Mouse (Mus musculus): ENCODE data around the gene Carmil1.

Carmil1 gene

DNA sequence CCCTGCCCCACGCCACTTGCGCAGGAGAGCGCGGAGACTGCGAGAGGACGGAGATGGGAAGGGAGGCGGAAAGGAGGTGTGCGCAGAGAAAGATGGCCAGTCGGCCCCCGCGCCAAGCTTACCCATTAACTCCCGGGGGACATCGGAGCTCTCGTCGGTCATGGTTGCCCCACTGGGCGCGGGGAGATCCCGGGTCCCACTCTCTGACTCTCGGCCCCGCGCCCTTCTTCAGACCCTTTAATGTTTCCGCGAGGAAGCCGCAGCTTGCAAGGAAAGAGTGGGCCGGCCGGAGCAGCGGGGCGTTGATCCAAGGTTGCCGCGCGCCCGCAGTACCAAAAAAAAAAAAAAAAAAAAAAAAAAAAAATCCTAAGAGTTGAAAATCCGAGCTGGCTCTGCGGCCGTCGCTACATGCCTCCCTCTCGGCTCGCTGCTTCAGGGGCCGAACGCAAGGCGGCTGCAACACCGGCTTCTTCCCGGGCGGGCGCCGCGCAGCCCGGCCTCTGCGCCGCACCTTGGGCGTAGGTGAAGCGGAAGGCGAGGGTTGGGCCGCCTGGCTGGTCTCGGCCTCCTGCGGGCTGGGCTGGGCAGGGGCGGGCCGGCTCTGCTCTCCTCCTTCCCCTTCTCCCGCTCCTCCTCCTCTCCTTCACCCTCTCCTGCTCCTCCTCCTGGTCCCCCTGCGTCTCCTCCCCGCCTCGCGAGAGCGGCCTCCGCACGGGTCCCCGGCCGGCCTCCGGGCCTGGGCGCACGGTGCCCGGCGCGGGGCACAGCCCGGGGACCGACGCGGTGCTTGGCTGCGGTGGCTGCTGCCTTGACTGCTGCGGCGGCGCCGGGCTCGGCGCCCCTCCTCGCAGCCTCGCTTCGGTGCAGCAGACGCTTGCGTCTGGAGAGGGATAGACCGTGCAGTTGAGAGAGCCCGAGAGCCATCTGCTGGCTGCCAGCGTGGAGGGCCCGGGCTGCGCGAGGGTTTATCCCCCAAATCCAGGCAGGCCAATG is at the start of gene Carmil1:
Carmil1 (minus strand) TSS at position 357 of the 993 bp plus-strand sequence.
- DNase-seq (ENCODE audit: low spot score), result peak; percentile 85

- DNase-seq (ENCODE audit: low spot score), result no peak
Measured at GRCm38 (mm10) chr13:24330128-24330527, 49.5 kb upstream of the Carmil1 start.

DNA sequence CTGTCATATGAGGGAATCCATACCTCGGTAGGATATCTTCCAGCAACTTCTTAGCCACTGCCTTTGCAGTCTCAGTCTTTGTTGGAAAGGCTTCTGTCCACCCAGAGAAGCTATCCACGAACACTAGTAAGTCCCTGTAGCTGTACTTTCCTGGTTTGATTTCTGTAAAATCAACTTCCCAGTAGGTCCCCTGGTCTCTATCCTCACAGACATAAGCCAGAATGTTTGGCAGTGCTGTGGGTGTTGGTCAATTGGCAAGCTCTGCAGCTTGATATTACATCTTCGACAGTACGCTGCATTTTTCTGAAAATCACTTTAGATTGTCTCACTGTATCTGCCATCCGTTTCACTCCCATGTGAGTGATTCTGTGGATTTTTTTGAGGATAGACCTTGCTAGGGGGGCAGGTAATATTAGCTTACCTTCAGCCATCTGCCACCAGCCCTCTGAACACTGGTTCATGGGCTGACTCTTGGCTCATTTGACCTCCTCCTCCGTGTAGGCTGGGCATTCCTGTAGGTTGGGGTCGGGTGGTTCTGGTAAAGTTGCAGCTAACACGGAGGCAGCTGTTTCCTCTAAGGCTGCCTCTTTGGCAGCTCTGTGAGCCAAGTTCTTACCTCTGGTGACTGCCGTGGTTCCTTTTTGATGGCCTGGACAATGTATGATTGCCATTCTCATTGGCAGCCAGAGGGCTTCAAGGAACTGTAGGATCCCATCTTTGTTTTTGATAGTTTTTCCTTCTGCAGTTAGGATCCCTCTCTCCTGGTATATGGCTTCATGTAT is 47.6 kb upstream of the Carmil1 start:
- no peak for DNase-seq (ENCODE audit: low spot score)

DNA sequence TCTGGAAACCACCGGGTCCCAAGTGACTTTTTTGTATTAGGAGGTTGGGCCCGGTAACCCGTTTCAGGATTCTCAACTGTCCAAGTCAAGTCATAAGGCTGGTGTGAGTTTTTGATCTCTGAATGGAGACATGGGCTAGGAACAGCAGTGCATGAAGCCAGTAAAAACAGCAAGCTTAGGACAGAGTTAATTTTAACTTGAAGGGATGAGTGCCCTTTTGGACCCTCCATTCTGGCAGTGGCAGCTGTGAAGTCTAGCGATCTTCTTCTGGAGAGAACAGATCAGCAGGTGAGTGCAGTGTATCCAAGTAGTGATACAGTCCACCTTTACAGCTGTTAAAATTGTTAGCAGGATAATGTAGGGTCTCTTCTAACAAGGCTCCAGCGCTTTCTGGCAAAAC is 46.6 kb upstream of the Carmil1 start, which contains the start of gene Cmah:
Cmah (plus strand) TSS at position 204 of the 400 bp plus-strand sequence.
- no peak for DNase-seq (ENCODE audit: low spot score)

DNA sequence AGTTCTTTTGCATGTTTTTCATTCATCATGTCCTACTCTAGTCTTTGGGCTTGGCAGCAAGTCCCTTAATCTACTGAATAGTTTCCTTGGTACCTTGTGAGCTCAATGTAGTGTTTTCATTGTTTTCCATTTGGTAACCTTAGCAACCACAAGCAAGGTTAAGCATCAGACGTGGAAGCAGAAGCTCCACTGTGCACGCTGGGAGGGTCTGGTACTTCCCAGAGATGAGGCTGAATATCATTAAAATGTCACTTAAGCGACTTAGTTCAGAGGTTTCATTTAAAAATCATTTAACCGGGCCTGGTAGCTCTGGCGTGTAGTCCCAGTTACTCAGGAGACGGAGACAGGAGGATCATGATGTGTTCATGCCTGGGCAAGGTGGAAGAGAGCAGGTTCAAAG is 40.7 kb upstream of the Carmil1 start:
- DNase-seq (ENCODE audit: low spot score), result no peak

GRCm38 (mm10) chr13:24318618-24319017 is 38.0 kb upstream of the Carmil1 start:
- DNase-seq (ENCODE audit: low spot score), result peak; percentile 48

- DNase-seq (ENCODE audit: low spot score), result no peak
Measured at GRCm38 (mm10) chr13:24316563-24316962, 36.0 kb upstream of the Carmil1 start.

DNA sequence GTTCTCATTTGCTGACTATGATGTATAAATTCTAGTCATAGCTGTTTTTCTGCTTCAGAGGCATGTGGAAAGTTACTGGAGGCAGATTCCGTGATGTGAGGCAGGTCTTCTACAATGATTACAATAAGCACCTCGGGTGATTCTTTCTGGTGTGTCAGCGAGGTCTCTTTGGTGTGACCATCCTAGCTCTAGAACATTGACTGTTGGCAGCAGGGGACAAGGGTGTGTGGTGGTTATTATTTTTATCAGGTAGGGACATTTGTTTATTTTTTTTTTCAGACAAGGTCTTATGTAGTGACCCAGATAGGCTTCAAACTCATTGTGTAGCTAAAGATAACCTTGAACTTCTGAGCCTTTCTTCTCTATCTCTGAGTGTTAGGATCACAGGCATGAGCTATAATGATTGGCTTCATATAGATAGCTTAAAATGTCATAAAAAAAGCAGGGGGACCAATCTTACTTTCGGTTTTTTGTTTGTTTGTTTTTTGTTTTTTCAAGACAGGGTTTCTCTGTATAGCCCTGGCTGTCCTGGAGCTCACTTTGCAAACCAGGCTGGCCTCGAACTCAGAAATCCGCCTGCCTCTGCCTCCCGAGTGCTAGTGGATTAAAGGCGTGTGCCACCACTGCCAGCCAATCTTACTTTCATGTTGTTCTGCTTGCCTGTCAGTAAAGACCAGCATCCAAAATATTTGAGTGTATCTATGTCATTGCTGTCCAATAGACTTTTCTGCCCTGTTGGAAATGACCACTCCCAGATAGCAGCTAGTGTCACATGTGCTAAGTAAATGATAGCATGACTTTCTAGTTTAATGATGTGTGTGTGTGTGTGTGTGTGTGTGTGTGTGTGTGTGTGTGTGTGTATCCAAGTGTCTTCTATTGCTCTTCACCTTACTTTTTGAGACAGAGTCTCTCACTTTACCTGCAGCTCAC is 30.7 kb upstream of the Carmil1 start:
- DNase-seq (ENCODE audit: low spot score), result no peak

- no peak for DNase-seq (ENCODE audit: low spot score)
Measured at GRCm38 (mm10) chr13:24306248-24306647, 25.7 kb upstream of the Carmil1 start.

DNA sequence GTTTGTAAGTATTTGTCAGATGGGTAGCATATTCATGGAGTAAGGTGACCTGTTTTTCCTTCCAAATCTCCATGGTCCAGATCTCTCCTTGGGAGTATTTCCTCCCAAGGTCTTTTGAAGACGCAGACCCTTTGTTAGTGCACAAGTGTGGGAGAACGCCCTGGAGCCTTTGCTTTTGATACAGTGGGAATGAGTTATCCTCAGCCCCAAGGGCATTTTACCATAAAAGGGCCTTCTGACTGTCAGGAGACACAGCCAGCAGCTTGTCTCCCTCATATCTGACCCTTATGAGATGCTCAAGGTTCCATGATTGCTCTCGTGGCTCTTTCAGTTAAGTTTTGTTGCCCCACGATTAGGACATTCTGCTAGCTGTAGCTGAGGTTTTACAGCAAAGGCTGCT is 24.9 kb upstream of the Carmil1 start:
- no peak for DNase-seq (ENCODE audit: low spot score)

DNA sequence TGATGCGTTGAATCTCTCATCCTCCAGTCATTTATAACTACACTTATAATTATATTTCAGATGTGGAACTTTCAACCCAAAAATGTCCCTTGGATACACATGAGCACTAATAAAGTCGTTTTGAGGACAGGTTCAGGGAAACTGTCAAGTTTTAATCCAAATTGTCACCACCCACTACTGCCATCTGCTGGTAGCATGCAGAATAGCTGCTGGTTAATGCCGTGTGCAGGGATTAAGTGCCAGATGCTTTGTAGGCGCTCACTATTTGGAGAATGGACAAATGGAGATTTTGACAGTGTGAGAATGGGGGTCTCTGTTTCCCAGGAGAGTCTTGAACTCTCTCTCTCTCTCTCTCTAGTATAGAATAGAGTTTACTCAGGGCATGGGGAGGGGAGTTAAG is 16.7 kb upstream of the Carmil1 start:
- DNase-seq (ENCODE audit: low spot score), result peak; percentile 73

DNA sequence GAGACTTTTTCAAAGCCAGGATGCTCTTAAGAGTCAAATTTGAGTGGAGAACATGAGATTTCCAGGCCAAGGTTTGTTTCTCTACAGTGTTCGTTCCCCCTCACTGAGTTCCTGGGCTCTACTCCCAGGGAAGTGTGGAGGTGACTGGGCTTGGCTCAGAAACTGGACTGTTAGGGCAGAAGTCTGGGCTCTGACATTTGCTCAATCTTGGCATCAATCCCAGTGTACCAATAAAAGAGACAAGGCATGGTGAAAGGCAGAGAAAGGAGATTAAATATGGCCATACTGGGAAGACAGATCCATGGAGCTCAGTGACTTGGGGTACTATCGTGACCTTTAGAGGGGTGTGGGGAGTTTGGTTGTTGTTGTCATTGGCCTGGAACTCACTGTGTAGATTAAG is 6.8 kb upstream of the Carmil1 start:
- peak; percentile 77 for DNase-seq (ENCODE audit: low spot score)

GRCm38 (mm10) chr13:24279762-24280438 is 695 bp downstream of the Carmil1 start:
- DNase-seq (ENCODE audit: low spot score), result no peak

DNA sequence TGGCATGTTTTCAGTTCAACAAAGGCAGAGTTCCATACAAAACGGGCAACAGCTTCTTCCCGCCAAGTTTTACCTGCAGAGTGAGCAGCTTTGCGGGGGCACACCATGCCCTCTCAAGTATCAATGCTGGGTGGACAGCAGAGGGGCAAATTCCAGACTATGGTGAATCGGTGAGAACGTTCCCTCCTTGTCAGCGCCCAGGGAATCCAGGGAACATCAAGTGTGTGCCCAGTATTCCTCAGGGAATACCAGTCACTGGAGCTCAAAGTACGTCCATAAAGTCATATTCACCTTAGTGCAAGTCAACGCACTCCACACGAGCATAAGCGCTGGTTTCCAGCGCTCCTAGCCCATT is 1.2 kb downstream of the Carmil1 start:
- DNase-seq (ENCODE audit: low spot score), result no peak

- peak; percentile 26 for DNase-seq (ENCODE audit: low spot score)
Measured at GRCm38 (mm10) chr13:24272740-24273377, 7.7 kb downstream of the Carmil1 start.

DNA sequence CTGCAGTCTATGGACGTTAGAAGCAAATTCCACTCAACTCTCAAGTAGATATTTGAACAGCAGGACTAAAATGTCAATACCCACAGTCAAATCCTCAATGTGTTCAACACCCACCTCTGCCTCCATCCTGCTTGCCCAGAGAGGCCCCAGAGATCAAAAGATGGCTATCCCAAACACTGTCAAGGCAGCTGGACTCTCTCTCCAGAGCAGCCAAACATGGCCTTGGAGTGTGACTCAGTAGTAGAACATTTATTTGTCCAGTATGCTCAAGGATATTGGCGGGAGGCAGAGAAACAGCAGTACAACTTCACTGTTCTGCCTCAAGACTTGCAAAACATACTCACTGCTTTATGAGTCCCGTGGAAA is 11.5 kb downstream of the Carmil1 start:
- no peak for DNase-seq (ENCODE audit: low spot score)

GRCm38 (mm10) chr13:24268355-24269099 is 12.1 kb downstream of the Carmil1 start:
- DNase-seq (ENCODE audit: low spot score), result no peak

- DNase-seq (ENCODE audit: low spot score), result no peak
Measured at GRCm38 (mm10) chr13:24264760-24265159, 15.8 kb downstream of the Carmil1 start.

GRCm38 (mm10) chr13:24263560-24263959 is 17.0 kb downstream of the Carmil1 start:
- DNase-seq (ENCODE audit: low spot score), result no peak
